Mouse (Mus musculus) cerebellum, adult 2 months (tissue): Measurements from ENCODE around the gene Sbpl. TPM values are rescaled to one million over a fixed set of nuclear protein-coding genes. Genes with fewer than 3 reads are reported as not detected.
"Not testable (repeated sequence)": the region's sequence is repeated elsewhere in the genome, so short reads cannot be mapped to it uniquely, and the experiment has no call there.

Experiments used
- DNase-seq, 2 experiments: peaks; one replicate each; pipeline ENCODE4 v3.0.0; 2021
- H3K27ac ChIP-seq: fragments of 200-500 bp; 2 replicates; pipeline ENCODE4 v1.5.1; 2012; ENCODE audit warnings: low read length, control low read depth, inconsistent platforms; ENCODE audit not compliant: insufficient read depth
- H3K27me3 ChIP-seq: fragments of 200-500 bp; 2 replicates; pipeline ENCODE4 v1.6.1; 2012; ENCODE audit warnings: inconsistent platforms, mild to moderate bottlenecking, low read length, moderate library complexity; ENCODE audit not compliant: control insufficient read depth, insufficient read depth
- H3K4me1 ChIP-seq: fragments of 200-500 bp; 2 replicates; pipeline ENCODE4 v1.6.1; 2011; ENCODE audit warnings: low read length; ENCODE audit not compliant: control insufficient read depth, insufficient read depth
- H3K4me3 ChIP-seq: fragments of 200-500 bp; replicated peaks from 2 replicates; pipeline ENCODE3; 2011; ENCODE audit warnings: mild to moderate bottlenecking, low read depth, low read length, control low read depth; ENCODE audit not compliant: insufficient read depth
- CTCF ChIP-seq: fragments of 200-500 bp; IDR thresholded peaks from 2 replicates; pipeline ENCODE4 v1.5.1; 2011; ENCODE audit warnings: low read depth, mild to moderate bottlenecking, control low read depth, low read length, moderate library complexity, borderline replicate concordance; ENCODE audit not compliant: insufficient read depth
- POLR2A ChIP-seq: fragments of 200-500 bp; IDR thresholded peaks from 2 replicates; pipeline ENCODE4 v1.6.1; 2011; ENCODE audit warnings: low read length, control low read depth, borderline replicate concordance; ENCODE audit not compliant: insufficient read depth
- WGBS: fragments of 180-500 bp; shearing (Covaris S2); methylation state at CpG from one replicate; pipeline ENCODE4 v1.1.7; 2018; 5-methylcytosine and 5-hydroxymethylcytosine counted together
- polyA plus RNA-seq: library from polyadenylated mRNA; depleted of rRNA; stranded (reverse); fragments of >200 nt; gene quantifications from 2 replicates; pipeline ENCODE4 v1.2.3, GENCODE M21; 2012; rRNA removed

The Sbpl gene
- polyA plus RNA-seq, 1 experiment: not detected

DNA sequence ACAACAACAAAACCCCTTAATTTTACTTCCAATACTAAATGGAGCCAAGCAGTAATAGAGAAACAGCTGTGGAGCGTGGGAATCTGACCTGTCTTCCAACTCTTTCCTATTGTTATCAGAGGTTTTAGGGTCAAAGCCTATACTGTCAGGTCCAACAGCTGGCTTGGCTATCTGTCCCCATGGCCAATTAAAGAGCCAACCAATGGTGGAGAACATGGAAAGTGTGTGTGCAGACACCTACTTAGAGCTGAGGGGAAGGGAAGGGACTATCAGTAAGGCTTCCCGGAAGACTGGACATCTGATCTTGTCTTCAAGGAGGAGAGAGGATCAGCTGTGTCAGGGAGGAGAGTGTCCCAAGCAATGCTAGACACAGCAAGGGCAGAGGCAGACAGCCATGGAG is 6.0 kb downstream of the Sbpl start:
- 94% methylated on average over 2 of the region's 2 CpGs for WGBS
- no peaks in the 10 kb centered on the region for H3K27me3 ChIP-seq
- DNase-seq: no peak
- H3K4me3 ChIP-seq: no peak overlapping the region
- H3K4me1 ChIP-seq: no peaks in the 10 kb centered on the region
- no peak for TF ChIP-seq POLR2A
- no peak for TF ChIP-seq CTCF
- H3K27ac ChIP-seq: no peak overlapping the region

DNA sequence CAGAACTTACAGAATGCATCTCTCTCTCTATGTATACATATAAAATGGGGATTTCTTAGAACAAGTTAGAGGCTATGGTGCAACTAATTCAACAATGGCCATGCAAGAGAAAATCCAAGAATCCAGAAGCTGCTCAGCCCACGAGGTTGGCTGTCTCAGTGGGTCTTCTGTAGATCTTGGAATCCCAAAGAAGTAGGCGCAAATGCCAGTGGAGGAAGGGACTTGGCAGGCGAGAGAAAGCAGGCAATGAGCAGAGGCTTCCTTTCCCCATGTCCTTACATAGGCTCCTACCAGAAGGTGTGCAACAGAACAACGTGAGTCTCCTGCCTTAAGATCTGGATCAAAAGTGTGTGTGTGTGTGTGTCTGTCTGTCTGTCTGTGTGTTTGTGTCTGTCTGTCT is 7.6 kb downstream of the Sbpl start:
- not testable (repeated sequence) for H3K4me1 ChIP-seq, H3K27me3 ChIP-seq, DNase-seq, H3K4me3 ChIP-seq, H3K27ac ChIP-seq
- 62% methylated on average over 4 of the region's 4 CpGs for WGBS

DNA sequence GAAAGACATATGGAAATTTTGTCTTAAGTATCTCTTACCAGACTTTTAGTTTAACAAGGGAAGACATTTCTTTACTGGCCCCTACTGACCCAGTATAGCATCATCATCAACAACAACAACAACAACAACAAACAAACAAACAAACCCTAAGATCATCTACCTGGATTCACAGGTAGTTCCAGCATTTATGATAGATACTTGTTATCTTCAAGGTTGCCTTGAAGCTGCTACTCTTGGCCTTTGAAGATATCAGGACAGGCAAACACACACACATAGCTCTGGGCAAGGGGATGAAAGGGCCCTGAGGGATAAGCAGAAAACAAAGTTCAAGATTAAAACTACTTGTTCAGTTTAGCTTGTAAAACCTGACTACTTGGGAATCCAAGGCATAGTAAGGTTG is 13.7 kb downstream of the Sbpl start, which contains the start of gene Sbp:
TSS of gene Sbp (plus strand) at position 301 of the 400 bp plus-strand sequence.
- Histone ChIP-seq H3K4me1 (no peaks in the 10 kb centered on the region), H3K27me3 (no peaks in the 10 kb centered on the region), H3K27ac (no peak within 1 kb of the TSS), H3K4me3 (no peak within 1 kb of the TSS)
- no peak for DNase-seq
- TF ChIP-seq CTCF: no peak
- TF ChIP-seq POLR2A: no peak

DNA sequence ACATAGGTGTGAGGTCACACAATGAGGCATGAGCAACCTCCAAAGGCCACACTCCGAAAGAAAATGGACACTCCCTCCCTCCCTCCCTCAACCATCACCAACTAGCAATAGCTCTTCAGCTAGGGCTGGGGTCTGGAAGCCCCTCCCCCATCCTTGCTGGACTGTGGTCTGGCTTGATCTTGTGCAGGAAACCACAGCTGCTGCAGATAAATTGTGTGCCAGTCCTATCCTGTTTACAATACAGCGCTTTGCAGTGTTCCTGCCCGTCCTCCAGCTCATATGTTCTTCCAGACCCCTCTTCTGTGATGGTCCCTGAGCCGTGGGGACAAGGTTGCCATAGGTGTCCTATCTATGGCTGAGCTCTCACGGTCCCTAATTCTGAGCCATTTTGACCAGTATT is 23.9 kb downstream of the Sbpl start:
- no peak overlapping the region for H3K4me3 ChIP-seq
- no peaks in the 10 kb centered on the region for H3K4me1 ChIP-seq
- no peak overlapping the region for H3K27ac ChIP-seq
- no peaks in the 10 kb centered on the region for H3K27me3 ChIP-seq
- TF ChIP-seq CTCF: no peak
- no peak for TF ChIP-seq POLR2A
- 90% methylated on average over 5 of the region's 5 CpGs for WGBS
- no peak for DNase-seq

DNA sequence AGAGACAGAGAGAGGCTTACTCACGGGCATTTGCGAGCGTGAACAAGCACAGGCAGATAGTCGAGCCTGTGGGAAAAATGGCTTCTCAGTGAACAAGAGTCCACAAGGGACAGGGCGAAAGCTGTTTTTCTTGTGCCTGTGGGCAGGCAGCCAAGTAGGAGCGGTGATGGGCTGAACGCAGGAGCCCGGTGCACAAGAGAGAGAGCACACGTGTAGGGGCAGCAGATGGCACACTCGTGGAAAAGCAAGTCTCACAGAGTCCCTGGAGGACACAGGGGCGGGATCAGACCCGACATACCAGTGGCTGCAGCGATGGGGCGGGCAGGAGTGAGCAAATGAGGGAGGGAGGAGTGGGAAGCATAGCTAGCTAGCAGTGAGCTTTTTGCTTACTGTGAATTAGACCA is 30.0 kb downstream of the Sbpl start:
- no peak for TF ChIP-seq POLR2A
- no peak for TF ChIP-seq CTCF
- no peaks in the 10 kb centered on the region; the same call in 1 of the 2 replicates for H3K4me1 ChIP-seq
- 0% methylated on average over 14 of the region's 14 CpGs for whole genome bisulfite sequencing
- DNase-seq: peak; percentile 76 to 79
- H3K4me3 ChIP-seq: peak overlapping the region; percentile 54
- H3K27me3 ChIP-seq: no peaks in the 10 kb centered on the region
- H3K27ac ChIP-seq: peak overlapping the region; percentile 65

DNA sequence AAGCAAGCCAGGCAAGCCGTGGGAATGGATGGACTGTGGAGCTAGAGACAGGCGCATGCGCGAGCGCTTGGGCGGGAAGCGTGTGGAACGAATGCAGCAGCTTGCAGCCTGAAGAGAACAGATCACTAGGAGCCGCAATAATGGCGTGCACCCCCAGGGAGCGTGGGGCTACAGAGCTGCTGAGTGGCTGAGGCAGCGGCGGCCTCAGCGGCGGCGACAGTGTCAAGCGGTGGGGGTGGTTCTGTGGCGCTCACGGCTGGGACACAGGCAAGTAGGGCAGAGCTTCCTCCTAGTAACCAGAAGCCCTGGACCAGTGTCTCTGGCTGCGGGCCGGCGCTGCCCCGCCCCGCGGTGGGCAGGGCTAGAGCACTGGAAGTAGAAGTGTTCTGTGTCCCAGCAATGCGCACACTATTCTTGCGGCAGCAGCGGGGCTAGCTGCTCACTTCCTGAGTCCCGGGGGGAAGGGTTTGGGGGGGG is 30.5 kb downstream of the Sbpl start:
- DNase-seq: peak; percentile 93 to 95
- H3K4me3 ChIP-seq: peak overlapping the region; percentile 54
- peak overlapping the region; percentile 14 for H3K27ac ChIP-seq
- TF ChIP-seq POLR2A (peak; percentile 57), CTCF (no peak)
- no peaks in the 10 kb centered on the region; the same call in 1 of the 2 replicates for H3K4me1 ChIP-seq
- H3K27me3 ChIP-seq: no peaks in the 10 kb centered on the region
- under 1% methylated on average over 29 of the region's 29 CpGs for WGBS

DNA sequence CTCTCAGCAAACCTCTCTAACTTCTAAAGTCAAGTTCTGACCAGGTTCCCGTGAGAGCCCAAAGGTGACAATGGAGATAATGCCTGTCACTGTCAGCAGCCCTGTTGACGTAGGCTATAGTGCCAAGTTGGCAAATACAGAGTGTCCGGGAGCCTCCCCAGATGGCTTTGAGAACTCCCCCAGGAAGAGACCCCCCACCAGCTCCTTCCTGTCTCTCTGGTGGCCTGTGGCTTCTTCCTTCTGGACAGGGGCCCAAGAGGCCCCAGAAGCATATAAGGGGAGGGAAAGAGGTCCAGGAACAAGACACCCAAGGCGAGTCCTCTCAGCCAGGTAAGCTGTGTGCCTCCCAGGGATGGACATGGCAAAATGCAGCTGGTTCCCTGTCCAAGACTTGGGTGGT is 37.9 kb downstream of the Sbpl start, which contains the start of gene Dcpp3:
TSS of gene Dcpp3 (plus strand) at position 301 of the 400 bp plus-strand sequence.
- not testable (repeated sequence) for H3K4me3 ChIP-seq, DNase-seq, H3K27ac ChIP-seq, H3K4me1 ChIP-seq, H3K27me3 ChIP-seq
- 46% methylated on average over 4 of the region's 4 CpGs for WGBS

Other genes starting within 250 kb of the Sbpl start
- 0.64 and 1.1 TPM in 2 replicates for gene 1520401A03Rik, start 232.5 kb downstream of the Sbpl start, polyA plus RNA-seq
- gene Pkmyt1, start 228.9 kb downstream of the Sbpl start, polyA plus RNA-seq: 10.3 and 10.6 TPM in 2 replicates
- gene Paqr4, start 214.4 kb downstream of the Sbpl start, polyA plus RNA-seq: 92.0 and 104 TPM in 2 replicates
- gene Kremen2, start 209.4 kb downstream of the Sbpl start, polyA plus RNA-seq: 0.57 and 0.84 TPM in 2 replicates
- 341 and 366 TPM in 2 replicates for gene Flywch1, start 183.7 kb downstream of the Sbpl start, polyA plus RNA-seq
- gene Flywch2, start 169.2 kb downstream of the Sbpl start, polyA plus RNA-seq: 50.5 and 54.8 TPM in 2 replicates
- gene Srrm2, start 164.7 kb downstream of the Sbpl start, polyA plus RNA-seq: 711 and 720 TPM in 2 replicates
- gene Elob, start 126.1 kb downstream of the Sbpl start, polyA plus RNA-seq: 621 and 628 TPM in 2 replicates
- gene Prss33, start 119.2 kb downstream of the Sbpl start, polyA plus RNA-seq: 0.25 TPM in 1 of 2 replicates, not detected in the other
- gene Prss32, start 111.4 kb downstream of the Sbpl start, polyA plus RNA-seq: not detected in 2 replicates
- gene Prss41, start 111.1 kb downstream of the Sbpl start, polyA plus RNA-seq: 1.6 and 2.3 TPM in 2 replicates
- gene Prss21, start 87.2 kb downstream of the Sbpl start, polyA plus RNA-seq: not detected in 2 replicates
- gene Dcpp1, start 74.4 kb downstream of the Sbpl start, polyA plus RNA-seq: not detected in 2 replicates
- gene Dcpp2, start 74.4 kb downstream of the Sbpl start, polyA plus RNA-seq: not detected in 2 replicates
- gene Dcpp3, start 37.8 kb downstream of the Sbpl start, polyA plus RNA-seq: not detected in 2 replicates
- gene Sbp, start 13.6 kb downstream of the Sbpl start, polyA plus RNA-seq: not detected in 2 replicates
- gene Prss30, start 25.3 kb upstream of the Sbpl start, polyA plus RNA-seq: 0.11 and 0.16 TPM in 2 replicates
- not detected in 2 replicates for gene Prss22, start 42.8 kb upstream of the Sbpl start, polyA plus RNA-seq
- 0.19 TPM in 1 of 2 replicates, not detected in the other for gene Prss27, start 82.9 kb upstream of the Sbpl start, polyA plus RNA-seq
- 32.8 and 35.6 TPM in 2 replicates for gene Kctd5, start 118.2 kb upstream of the Sbpl start, polyA plus RNA-seq
- gene Pdpk1, start 195.7 kb upstream of the Sbpl start, polyA plus RNA-seq: 39.9 and 41.5 TPM in 2 replicates
- 37.0 and 40.1 TPM in 2 replicates for gene Amdhd2, start 208.5 kb upstream of the Sbpl start, polyA plus RNA-seq
- 2,309 TPM in 2 replicates for gene Atp6v0c, start 214.4 kb upstream of the Sbpl start, polyA plus RNA-seq